Mouse (Mus musculus) mouse embryonic stem cell (cell line): Measurements from ENCODE around the gene Lgi4.

ENCODE experiments used
- in situ Hi-C, 2 experiments: fragments of 300-500 bp; cut with MboI; formaldehyde crosslinking; loops; 1 replicate in 1 of 2; 3 replicates in 1 of 2; pipeline ENCODE4 v1.14.3; 2019 to 2020; ENCODE audit warnings: low sequenced_read_pairs in 2 of 2, low pct_unique_long_range_greater_than_20kb in 1 of 2, mixed read lengths in 1 of 2; ENCODE audit not compliant: unreplicated experiment in 1 of 2

Lgi4 gene

GRCm38 (mm10) chr7:31089721-31090120 lies 30.6 kb downstream of the Lgi4 start:
- in situ Hi-C loops, result loop anchor here in 1 of 2 experiments (10.0 kb wide), 1 partner anchor 115 kb away; the partner anchor contains the start of genes Fam187b and Lsr

- in situ Hi-C loops, result loop anchor here in 1 of 2 experiments (10.0 kb wide), 1 partner anchor 120 kb away; the partner anchor contains the start of genes Fam187b and Lsr
These were observed 35.8 kb downstream of the Lgi4 start for GRCm38 (mm10) chr7:31094774-31095501.

GRCm38 (mm10) chr7:31096892-31097564 lies 37.9 kb downstream of the Lgi4 start:
- in situ Hi-C loops, result loop anchor here in 1 of 2 experiments (10.0 kb wide), 1 partner anchor 122 kb away; the partner anchor contains the start of genes Fam187b and Lsr

- in situ Hi-C loops, result loop anchor here in 1 of 2 experiments (10.0 kb wide), 1 partner anchor 123 kb away; the partner anchor contains the start of genes Fam187b and Lsr
These were observed 38.6 kb downstream of the Lgi4 start for GRCm38 (mm10) chr7:31097583-31098248.

GRCm38 (mm10) chr7:31098697-31099611 lies 39.8 kb downstream of the Lgi4 start:
- in situ Hi-C loops, result loop anchor here in 1 of 2 experiments (10.0 kb wide), 1 partner anchor 124 kb away; the partner anchor contains the start of genes Fam187b and Lsr

- in situ Hi-C loops, result loop anchor here in 1 of 2 experiments (10.0 kb wide), 1 partner anchor 125 kb away; the partner anchor contains the start of genes Fam187b and Lsr
These were observed 40.5 kb downstream of the Lgi4 start for GRCm38 (mm10) chr7:31099612-31099982.

- in situ Hi-C loops, result loop anchor here in 1 of 2 experiments (5.0 kb wide), 1 partner anchor 77 kb away; no protein-coding TSS in a partner anchor
These were observed 41.6 kb downstream of the Lgi4 start for GRCm38 (mm10) chr7:31100786-31101185.

GRCm38 (mm10) chr7:31105061-31105768 lies 46.1 kb downstream of the Lgi4 start:
- in situ Hi-C loops, result no loop called here

- in situ Hi-C loops, result no loop called here
These were observed 47.0 kb downstream of the Lgi4 start for GRCm38 (mm10) chr7:31106166-31106565.

- in situ Hi-C loops, result no loop called here
These were observed 48.6 kb downstream of the Lgi4 start for GRCm38 (mm10) chr7:31107781-31108180.

GRCm38 (mm10) chr7:31109091-31109490 lies 49.9 kb downstream of the Lgi4 start:
- in situ Hi-C loops, result no loop called here

GRCm38 (mm10) chr7:31109796-31110195 lies 50.7 kb downstream of the Lgi4 start:
- in situ Hi-C loops, result no loop called here

GRCm38 (mm10) chr7:31110861-31111385 lies 51.8 kb downstream of the Lgi4 start:
- in situ Hi-C loops, result no loop called here

- in situ Hi-C loops, result no loop called here
These were observed 52.9 kb downstream of the Lgi4 start for GRCm38 (mm10) chr7:31112036-31112435.

GRCm38 (mm10) chr7:31113800-31114199 lies 54.7 kb downstream of the Lgi4 start:
- in situ Hi-C loops, result no loop called here

GRCm38 (mm10) chr7:31114646-31115045 lies 55.5 kb downstream of the Lgi4 start:
- in situ Hi-C loops, result no loop called here

GRCm38 (mm10) chr7:31115182-31115581 lies 56.0 kb downstream of the Lgi4 start, which contains the start of gene Hpn:
Hpn (minus strand) TSS chr7:31115290.
- in situ Hi-C loops, result no loop called here
